Mouse (Mus musculus) liver, embryonic 11.5 days (tissue): ENCODE data around the gene Dydc2. TPM values are rescaled to one million over a fixed set of nuclear protein-coding genes. Genes with fewer than 3 reads are reported as not detected.

Source experiments
- ATAC-seq: fragments of 200-750 bp; cut with Nextera tagmentation; replicated peaks from 2 replicates; pipeline ENCODE4 v1.8.0; 2017; ENCODE audit warnings: moderate number of reproducible peaks, mild to moderate bottlenecking, moderate TSS enrichment, moderate library complexity; ENCODE audit not compliant: low FRiP score
- DNase-seq: peaks from one replicate; pipeline ENCODE4 v3.0.0-alpha.2; 2017; ENCODE audit warnings: low spot score
- H3K27ac ChIP-seq: fragments of 300-500 bp; sonication (generic); 2 replicates; pipeline ENCODE4 v1.5.1; 2014; ENCODE audit warnings: mild to moderate bottlenecking, low read depth, low read length, control low read depth
- H3K27me3 ChIP-seq: fragments of 300-500 bp; sonication (generic); replicated peaks from 2 replicates; pipeline ENCODE4 v1.6.1; 2014; ENCODE audit warnings: low read length, mixed read lengths; ENCODE audit not compliant: control insufficient read depth, insufficient read depth
- H3K36me3 ChIP-seq: fragments of 300-500 bp; sonication (generic); 2 replicates; pipeline ENCODE4 v1.6.1; 2014; ENCODE audit warnings: mild to moderate bottlenecking, low read length, moderate library complexity, mixed read lengths; ENCODE audit not compliant: control insufficient read depth, insufficient read depth
- H3K4me1 ChIP-seq: fragments of 300-500 bp; sonication (generic); replicated peaks from 2 replicates; pipeline ENCODE4 v1.6.1; 2014; ENCODE audit warnings: low read length, mixed read lengths; ENCODE audit not compliant: control insufficient read depth, insufficient read depth
- H3K4me2 ChIP-seq: fragments of 300-500 bp; sonication (generic); 2 replicates; pipeline ENCODE4 v1.6.1; 2014; ENCODE audit warnings: mild to moderate bottlenecking, control low read depth, moderate library complexity
- H3K4me3 ChIP-seq: fragments of 300-500 bp; sonication (generic); 2 replicates; pipeline ENCODE4 v1.5.1; 2014; ENCODE audit warnings: low read depth, low read length, control low read depth
- H3K9ac ChIP-seq: fragments of 300-500 bp; sonication (generic); 2 replicates; pipeline ENCODE4 v1.6.1; 2014; ENCODE audit warnings: low read depth, low read length, control low read depth
- H3K9me3 ChIP-seq: fragments of 300-500 bp; sonication (generic); 2 replicates; pipeline ENCODE4 v1.6.1; 2016; ENCODE audit warnings: low read length, inconsistent platforms, mixed read lengths; ENCODE audit not compliant: control insufficient read depth
- whole genome bisulfite sequencing: fragments of 180-500 bp; shearing (Covaris S2); extraction: QIAGEN DNeasy Blood & Tissue Kit; methylation state at CpG from one replicate; pipeline ENCODE4 v1.1.7; 2014; 5-methylcytosine and 5-hydroxymethylcytosine counted together
- polyA plus RNA-seq: library from polyadenylated mRNA; unstranded; fragments of >200 nt; fragmentation: Nextera tagmentation; extraction: Ambion mirVana; gene quantifications from 2 replicates; pipeline ENCODE4 v1.2.1, GENCODE M21; 2014

Dydc2 gene
- polyA plus RNA-seq, 1 experiment from 2014 or later: not detected

DNA sequence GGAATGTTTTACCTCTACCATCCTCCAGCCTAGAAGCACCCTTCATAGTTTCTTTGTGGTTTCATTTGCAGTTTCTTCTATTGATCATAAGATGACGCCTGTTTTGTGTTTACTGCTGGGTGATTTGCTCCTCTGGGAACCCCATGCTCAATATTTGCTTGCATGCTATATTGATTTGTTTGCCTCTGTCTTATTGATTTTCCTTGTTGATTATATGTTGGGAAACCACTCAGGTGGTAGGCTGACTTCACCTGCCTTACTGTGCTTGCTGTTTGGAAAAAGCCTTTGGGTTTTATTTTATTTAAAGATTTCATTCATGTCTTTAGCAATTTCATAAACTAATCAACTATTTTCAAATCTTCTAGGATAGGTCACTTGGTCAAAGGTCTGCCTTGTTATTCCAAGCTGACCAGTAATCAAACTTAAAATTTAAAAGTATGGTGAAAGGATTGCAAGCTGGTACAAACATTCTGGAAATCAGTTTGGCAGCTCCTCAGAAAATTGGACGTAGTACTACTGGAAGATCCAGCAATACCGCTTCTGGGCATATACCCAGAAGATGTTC lies 27.4 kb upstream of the Dydc2 start:
- Histone ChIP-seq H3K36me3 (no peaks in the 10 kb centered on the region), H3K9ac (no peak overlapping the region), H3K9me3 (no peaks in the 10 kb centered on the region), H3K4me2 (no peak overlapping the region), H3K4me1 (no peaks in the 10 kb centered on the region), H3K27ac (no peak overlapping the region), H3K4me3 (no peak overlapping the region), H3K27me3 (no peaks in the 10 kb centered on the region)
- 80% methylated on average over 3 of the region's 3 CpGs for WGBS
- no peak for ATAC-seq
- DNase-seq: no peak

GRCm38 (mm10) chr14:41094114-41094513 lies 25.1 kb upstream of the Dydc2 start:
- ATAC-seq (no peak), DNase-seq (no peak)
- Histone ChIP-seq H3K27ac (no peak overlapping the region), H3K4me2 (no peak overlapping the region), H3K4me3 (no peak overlapping the region), H3K9me3 (no peaks in the 10 kb centered on the region), H3K4me1 (no peaks in the 10 kb centered on the region), H3K36me3 (no peaks in the 10 kb centered on the region), H3K9ac (no peak overlapping the region), H3K27me3 (no peaks in the 10 kb centered on the region)
- 38% methylated on average over 1 of the region's 1 CpGs for WGBS

DNA sequence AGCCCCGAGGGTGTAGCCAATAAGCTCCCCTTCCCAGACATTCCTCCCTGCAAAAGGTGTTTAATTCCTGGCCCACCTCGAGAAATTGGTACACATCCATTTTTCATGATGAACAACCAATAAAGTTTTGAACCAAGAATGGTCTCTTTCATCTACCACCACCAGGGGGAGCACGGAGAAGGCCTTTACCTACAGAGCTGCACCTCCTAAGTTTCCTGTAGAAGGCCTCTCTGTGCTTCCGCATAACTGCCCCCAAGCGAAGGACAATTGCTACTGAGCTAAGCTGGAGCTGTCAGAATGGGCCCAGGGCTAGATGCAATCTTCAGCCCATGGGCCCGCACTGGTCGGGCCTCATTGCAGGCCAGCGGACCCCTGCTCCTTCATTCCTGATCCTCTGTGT lies 21.8 kb upstream of the Dydc2 start:
- 44% methylated on average over 8 of the region's 8 CpGs for WGBS
- ATAC-seq (peak; percentile 51; the same call in 1 of the 2 replicates), DNase-seq (no peak)
- Histone ChIP-seq H3K27me3 (no peaks in the 10 kb centered on the region), H3K4me2 (no peak overlapping the region), H3K27ac (no peak overlapping the region), H3K4me1 (no peaks in the 10 kb centered on the region), H3K36me3 (no peaks in the 10 kb centered on the region), H3K9ac (no peak overlapping the region), H3K4me3 (no peak overlapping the region), H3K9me3 (no peaks in the 10 kb centered on the region)

GRCm38 (mm10) chr14:41087509-41087908 lies 18.5 kb upstream of the Dydc2 start:
- Histone ChIP-seq H3K4me3 (no peak overlapping the region), H3K4me2 (no peak overlapping the region), H3K4me1 (no peaks in the 10 kb centered on the region), H3K36me3 (no peaks in the 10 kb centered on the region), H3K9me3 (no peaks in the 10 kb centered on the region), H3K9ac (no peak overlapping the region), H3K27ac (no peak overlapping the region), H3K27me3 (no peaks in the 10 kb centered on the region)
- ATAC-seq (0 out of 2 replicates have a peak, but pooled peaks have one; percentile 26), DNase-seq (no peak)
- 68% methylated on average over 1 of the region's 1 CpGs for WGBS

GRCm38 (mm10) chr14:41082408-41082807 lies 13.4 kb upstream of the Dydc2 start:
- H3K36me3 ChIP-seq: no peaks in the 10 kb centered on the region
- H3K9ac ChIP-seq: no peak overlapping the region
- no peak for DNase-seq
- no peaks in the 10 kb centered on the region for H3K4me1 ChIP-seq
- ATAC-seq: no peak
- H3K27ac ChIP-seq: no peak overlapping the region
- no peak overlapping the region for H3K4me2 ChIP-seq
- 73% methylated on average over 2 of the region's 2 CpGs for WGBS
- H3K4me3 ChIP-seq: no peak overlapping the region
- H3K9me3 ChIP-seq: no peaks in the 10 kb centered on the region
- H3K27me3 ChIP-seq: no peaks in the 10 kb centered on the region

GRCm38 (mm10) chr14:41072944-41073275 lies 3.9 kb upstream of the Dydc2 start:
- peak overlapping the region; percentile 43 for H3K4me3 ChIP-seq
- WGBS: 4% methylated on average over 8 of the region's 8 CpGs
- no peaks in the 10 kb centered on the region for H3K9me3 ChIP-seq
- H3K27me3 ChIP-seq: no peaks in the 10 kb centered on the region
- peak overlapping the region; percentile 68 for H3K4me2 ChIP-seq
- ATAC-seq (no peak; the same call in 1 of the 2 replicates), DNase-seq (no peak)
- H3K36me3 ChIP-seq: no peaks in the 10 kb centered on the region
- H3K4me1 ChIP-seq: 0 out of 2 replicates have a peak, but pooled peaks cover 3% of the 10 kb centered on the region
- H3K9ac ChIP-seq: 0 out of 2 replicates have a peak overlapping the region, but pooled peaks have one; percentile 30
- H3K27ac ChIP-seq: no peak overlapping the region

DNA sequence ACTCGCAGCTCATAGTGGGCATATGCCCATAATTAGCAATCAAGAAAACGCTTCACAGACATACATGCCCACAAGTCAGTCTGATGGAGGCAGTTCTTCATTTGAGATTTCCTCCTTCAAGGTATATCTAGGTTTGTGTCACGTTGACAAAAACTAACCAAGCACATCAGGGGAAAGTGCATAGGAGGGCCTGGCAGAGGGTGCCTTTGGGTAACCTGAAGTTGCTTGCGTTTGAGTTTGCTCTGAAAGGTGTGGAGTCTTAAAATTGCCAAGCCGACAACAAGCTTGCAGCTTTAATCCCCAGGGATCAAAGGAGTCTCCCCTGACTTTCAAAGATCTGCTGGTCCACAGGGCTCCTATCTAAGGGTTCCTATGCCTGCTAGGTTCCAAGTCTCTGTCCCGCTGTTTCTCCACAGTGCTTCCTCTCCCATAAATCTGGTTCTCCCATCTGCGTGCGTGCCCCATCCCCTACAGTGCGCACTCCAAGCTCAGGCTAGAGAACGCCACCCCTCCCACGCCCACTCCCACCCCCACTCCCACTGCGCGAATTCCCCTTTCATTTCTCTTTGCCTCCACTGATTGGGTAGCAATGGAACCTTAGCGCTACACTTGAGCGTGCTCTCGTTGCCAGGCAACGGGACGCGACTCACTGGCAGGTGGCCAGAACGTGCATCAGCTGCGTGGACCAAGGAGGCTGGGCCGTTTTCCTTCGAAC lies 3.4 kb upstream of the Dydc2 start, which contains the start of gene Dydc1:
Dydc1 (plus strand) TSS at position 683 of the 715 bp plus-strand sequence.
- no peaks in the 10 kb centered on the region for H3K27me3 ChIP-seq
- H3K4me2 ChIP-seq: peak within 1 kb of the TSS; percentile 68
- H3K36me3 ChIP-seq: no peaks in the 10 kb centered on the region
- 0 out of 2 replicates have a peak within 1 kb of the TSS, but pooled peaks have one; percentile 30 for H3K9ac ChIP-seq
- DNase-seq (no peak), ATAC-seq (peak; percentile 51)
- H3K4me1 ChIP-seq: 0 out of 2 replicates have a peak, but pooled peaks cover 3% of the 10 kb centered on the region
- WGBS: 12% methylated on average over 23 of the region's 23 CpGs
- H3K9me3 ChIP-seq: no peaks in the 10 kb centered on the region
- H3K27ac ChIP-seq: no peak within 1 kb of the TSS
- H3K4me3 ChIP-seq: peak within 1 kb of the TSS; percentile 43

GRCm38 (mm10) chr14:41070343-41070742 lies 1.3 kb upstream of the Dydc2 start:
- peaks cover 8% of the 10 kb centered on the region for H3K4me1 ChIP-seq
- no peak overlapping the region for H3K4me2 ChIP-seq
- 53% methylated on average over 3 of the region's 3 CpGs for WGBS
- no peaks in the 10 kb centered on the region for H3K27me3 ChIP-seq
- no peaks in the 10 kb centered on the region for H3K36me3 ChIP-seq
- H3K4me3 ChIP-seq: no peak overlapping the region
- H3K9ac ChIP-seq: no peak overlapping the region
- no peak overlapping the region for H3K27ac ChIP-seq
- no peaks in the 10 kb centered on the region for H3K9me3 ChIP-seq
- ATAC-seq (peak; percentile 79), DNase-seq (no peak)

DNA sequence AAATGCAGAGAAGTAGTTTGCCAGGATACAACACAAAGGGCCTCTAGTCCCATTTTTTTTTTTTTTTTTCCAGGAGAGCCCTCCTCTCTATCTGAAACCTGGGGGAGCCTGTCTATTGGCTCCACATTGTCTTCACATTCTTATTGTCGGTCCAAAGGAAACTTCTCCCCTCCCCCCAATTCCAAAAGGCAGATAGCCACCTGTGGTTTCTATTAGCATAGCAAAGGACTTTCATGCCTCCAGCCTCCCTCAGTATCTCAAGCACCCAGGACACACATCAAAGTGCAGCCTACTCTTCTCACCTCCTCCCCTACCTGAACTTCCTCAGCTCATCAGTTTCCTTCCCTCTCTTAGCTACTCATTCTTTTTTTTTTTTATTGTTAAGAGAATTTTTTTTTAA lies 2.6 kb downstream of the Dydc2 start:
- peaks cover 9% of the 10 kb centered on the region for H3K4me1 ChIP-seq
- WGBS: 8% methylated on average over 1 of the region's 1 CpGs
- no peak overlapping the region for H3K4me3 ChIP-seq
- no peaks in the 10 kb centered on the region for H3K27me3 ChIP-seq
- H3K36me3 ChIP-seq: no peaks in the 10 kb centered on the region
- H3K27ac ChIP-seq: no peak overlapping the region
- no peak overlapping the region for H3K9ac ChIP-seq
- H3K4me2 ChIP-seq: no peak overlapping the region
- ATAC-seq (no peak; the same call in 1 of the 2 replicates), DNase-seq (no peak)
- no peaks in the 10 kb centered on the region for H3K9me3 ChIP-seq
